Mouse (Mus musculus) intestine, postnatal 0 days (tissue): ENCODE data around the gene Glb1. TPM values are rescaled to one million over a fixed set of nuclear protein-coding genes. Genes with fewer than 3 reads are reported as not detected.
A peak's percentile ranks its signal among the peaks of the same experiment; 100 is the strongest.

ENCODE experiments used
- ATAC-seq: fragments of 200-750 bp; cut with Nextera tagmentation; 2 replicates; pipeline ENCODE4 v1.8.0; 2017; ENCODE audit warnings: mild to moderate bottlenecking, moderate TSS enrichment, moderate library complexity
- H3K27ac ChIP-seq: fragments of 300-500 bp; sonication (generic); 2 replicates; pipeline ENCODE4 v1.5.1; 2014; ENCODE audit warnings: mild to moderate bottlenecking, low read depth, low read length, moderate library complexity
- H3K27me3 ChIP-seq: fragments of 300-500 bp; sonication (generic); replicated peaks from 2 replicates; pipeline ENCODE4 v1.6.1; 2014; ENCODE audit warnings: low read length, mixed read lengths; ENCODE audit not compliant: control insufficient read depth, insufficient read depth
- H3K36me3 ChIP-seq: fragments of 300-500 bp; sonication (generic); 2 replicates; pipeline ENCODE4 v1.6.1; 2014; ENCODE audit warnings: mild to moderate bottlenecking, moderate library complexity; ENCODE audit not compliant: control insufficient read depth, insufficient read depth
- H3K4me1 ChIP-seq: fragments of 300-500 bp; sonication (generic); replicated peaks from 2 replicates; pipeline ENCODE4 v1.6.1; 2014; ENCODE audit warnings: antibody characterized with exemption, low read length, mixed read lengths; ENCODE audit not compliant: control insufficient read depth, insufficient read depth
- H3K4me2 ChIP-seq: fragments of 300-500 bp; sonication (generic); replicated peaks from 2 replicates; pipeline ENCODE4 v1.6.1; 2014; ENCODE audit warnings: low read depth, mild to moderate bottlenecking, moderate library complexity
- H3K4me3 ChIP-seq: fragments of 300-500 bp; sonication (generic); 2 replicates; pipeline ENCODE4 v1.5.1; 2014; ENCODE audit warnings: low read depth, low read length
- H3K9ac ChIP-seq: fragments of 300-500 bp; sonication (generic); 2 replicates; pipeline ENCODE4 v1.6.1; 2014; ENCODE audit warnings: mild to moderate bottlenecking, low read depth, low read length
- H3K9me3 ChIP-seq: fragments of 300-500 bp; sonication (generic); 2 replicates; pipeline ENCODE4 v1.6.1; 2016; ENCODE audit warnings: mixed run types; ENCODE audit not compliant: control insufficient read depth
- CTCF ChIP-seq: sonication (generic); IDR thresholded peaks from 2 replicates; pipeline ENCODE4 v1.5.1; 2016; ENCODE audit warnings: low read depth, mild to moderate bottlenecking, control low read depth, antibody characterized with exemption, moderate library complexity
- WGBS: fragments of 180-500 bp; shearing (Covaris S2); extraction: QIAGEN DNeasy Blood & Tissue Kit; methylation state at CpG from one replicate; pipeline ENCODE4 v1.1.7; 2014; 5-methylcytosine and 5-hydroxymethylcytosine counted together
- polyA plus RNA-seq: library from polyadenylated mRNA; unstranded; fragments of >200 nt; fragmentation: Nextera tagmentation; extraction: Ambion mirVana; gene quantifications from 2 replicates; pipeline ENCODE4 v1.2.1, GENCODE M21; 2015

The Glb1 gene
- polyA plus RNA-seq, 1 experiment from 2014 or later = 491 TPM

- 94% methylated on average over 11 of the region's 11 CpGs for WGBS
- Histone ChIP-seq H3K9me3 (no peaks in the 10 kb centered on the region), H3K27ac (no peak overlapping the region), H3K27me3 (no peaks in the 10 kb centered on the region), H3K9ac (no peak overlapping the region), H3K4me3 (no peak overlapping the region), H3K36me3 (peaks cover 80% of the 10 kb centered on the region), H3K4me1 (no peaks in the 10 kb centered on the region), H3K4me2 (no peak overlapping the region)
- TF ChIP-seq CTCF = no peak
- no peak for ATAC-seq
These were observed 9.5 kb downstream of the Glb1 start for GRCm38 (mm10) chr9:114410313-114410862.

GRCm38 (mm10) chr9:114411295-114411694 is 10.4 kb downstream of the Glb1 start:
- ATAC-seq = no peak
- Histone ChIP-seq H3K4me1 (no peaks in the 10 kb centered on the region), H3K36me3 (peaks cover 70% of the 10 kb centered on the region), H3K4me3 (no peak overlapping the region), H3K27me3 (no peaks in the 10 kb centered on the region), H3K4me2 (no peak overlapping the region), H3K9ac (no peak overlapping the region), H3K27ac (no peak overlapping the region), H3K9me3 (no peaks in the 10 kb centered on the region)
- TF ChIP-seq CTCF = peak; percentile 39
- 99% methylated on average over 5 of the region's 5 CpGs for WGBS

- Histone ChIP-seq H3K4me3 (no peak overlapping the region), H3K9me3 (no peaks in the 10 kb centered on the region), H3K4me2 (no peak overlapping the region), H3K9ac (no peak overlapping the region), H3K4me1 (0 out of 2 replicates have a peak, but pooled peaks cover 3% of the 10 kb centered on the region), H3K36me3 (peaks cover 63% of the 10 kb centered on the region), H3K27me3 (no peaks in the 10 kb centered on the region), H3K27ac (0 out of 2 replicates have a peak overlapping the region, but pooled peaks have one; percentile 31)
- 67% methylated on average over 9 of the region's 9 CpGs for WGBS
- ATAC-seq = no peak
- no peak for TF ChIP-seq CTCF
These were observed 11.5 kb downstream of the Glb1 start for GRCm38 (mm10) chr9:114412406-114412805.

GRCm38 (mm10) chr9:114413866-114414265 is 13.0 kb downstream of the Glb1 start:
- no peak for ATAC-seq
- H3K36me3 ChIP-seq = peaks cover 50% of the 10 kb centered on the region
- no peaks in the 10 kb centered on the region for H3K9me3 ChIP-seq
- 0 out of 2 replicates have a peak, but pooled peaks cover 4% of the 10 kb centered on the region for H3K4me1 ChIP-seq
- H3K27ac ChIP-seq = no peak overlapping the region
- 72% methylated on average over 12 of the region's 12 CpGs for WGBS
- H3K4me2 ChIP-seq = no peak overlapping the region
- H3K4me3 ChIP-seq = no peak overlapping the region
- H3K9ac ChIP-seq = no peak overlapping the region
- no peaks in the 10 kb centered on the region for H3K27me3 ChIP-seq
- no peak for TF ChIP-seq CTCF

GRCm38 (mm10) chr9:114415701-114416100 is 14.8 kb downstream of the Glb1 start:
- H3K9ac ChIP-seq = no peak overlapping the region
- 23% methylated on average over 11 of the region's 11 CpGs for WGBS
- TF ChIP-seq CTCF = peak; percentile 95
- ATAC-seq = peak; percentile 21
- H3K9me3 ChIP-seq = no peaks in the 10 kb centered on the region
- no peaks in the 10 kb centered on the region for H3K27me3 ChIP-seq
- no peak overlapping the region for H3K4me3 ChIP-seq
- H3K4me2 ChIP-seq = no peak overlapping the region; the same call in 1 of the 2 replicates
- H3K36me3 ChIP-seq = peaks cover 45% of the 10 kb centered on the region
- H3K27ac ChIP-seq = no peak overlapping the region
- H3K4me1 ChIP-seq = 0 out of 2 replicates have a peak, but pooled peaks cover 4% of the 10 kb centered on the region

- Histone ChIP-seq H3K4me2 (peak overlapping the region; percentile 48), H3K4me3 (no peak overlapping the region), H3K36me3 (peaks cover 42% of the 10 kb centered on the region), H3K9ac (no peak overlapping the region), H3K9me3 (no peaks in the 10 kb centered on the region), H3K4me1 (0 out of 2 replicates have a peak, but pooled peaks cover 4% of the 10 kb centered on the region), H3K27me3 (no peaks in the 10 kb centered on the region), H3K27ac (peak overlapping the region; percentile 62)
- 60% methylated on average over 21 of the region's 21 CpGs for WGBS
- no peak for TF ChIP-seq CTCF
- ATAC-seq = peak; percentile 68
These were observed 16.0 kb downstream of the Glb1 start for GRCm38 (mm10) chr9:114416646-114417517.
